Comparison of ENCODE assay signal across 24 mouse cellular contexts in the genomic region with DNA sequence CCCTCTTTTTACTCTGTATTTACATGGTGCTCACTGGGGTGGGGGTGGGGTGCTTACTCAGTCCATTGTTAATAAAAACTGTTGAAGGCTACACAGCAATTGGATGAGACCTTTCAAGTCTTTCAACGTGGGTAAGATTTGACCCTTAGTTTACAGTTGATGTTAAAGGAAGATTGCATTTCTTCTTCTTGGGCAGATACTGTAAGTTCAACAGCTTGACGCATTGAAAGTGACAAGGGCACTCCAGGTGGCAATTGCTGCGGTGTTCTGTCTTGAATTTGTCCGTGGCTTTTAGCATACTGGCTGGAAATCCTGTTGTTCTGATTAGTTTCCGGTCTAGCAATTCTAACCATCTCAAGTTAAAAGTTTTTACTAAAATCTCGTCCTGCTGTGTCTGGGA. TPM values are rescaled to one million over a fixed set of nuclear protein-coding genes. Genes with fewer than 3 reads are reported as not detected.
"Had no signal": no experiment of that assay in that cellular context is flagged by ENCODE, and none has a peak within 500 bp of the region (broad histone marks: within the 10 kb centered on the region; RNA-seq: fewer than 3 reads in every experiment).

No protein-coding gene starts in this region.

- H3K9ac ChIP-seq: liver, embryonic 14.5 days; liver, postnatal 0 days; lung, embryonic 14.5 days; midbrain, embryonic 13.5 days; neural tube, embryonic 13.5 days had no signal

- H3K9me3 ChIP-seq: midbrain, embryonic 13.5 days; neural tube, embryonic 13.5 days had no signal

- H3K27ac ChIP-seq: kidney, postnatal 0 days; layer of hippocampus, adult 2 months; liver, embryonic 14.5 days; macrophage; midbrain, embryonic 13.5 days; neural tube, embryonic 13.5 days; stomach, postnatal 0 days had no signal

- H3K36me3 ChIP-seq: midbrain, embryonic 13.5 days; neural tube, embryonic 13.5 days had no signal

- ATAC-seq: liver, postnatal 0 days; lung, postnatal 0 days; midbrain, embryonic 13.5 days; midbrain, embryonic 16.5 days had no signal

- H3K4me3 ChIP-seq: layer of hippocampus, adult 2 months; midbrain, embryonic 13.5 days; myocyte; neural tube, embryonic 13.5 days had no signal

- H3K4me2 ChIP-seq: lung, embryonic 14.5 days; midbrain, embryonic 13.5 days; neural tube, embryonic 13.5 days had no signal

- H3K27me3 ChIP-seq: midbrain, embryonic 13.5 days; neural tube, embryonic 13.5 days had no signal

- DNase-seq: kidney, adult 2 months; kidney, postnatal 25 days; layer of hippocampus, adult 9-11 months; liver, postnatal 0 days; lung, embryonic 14.5 days; right cerebral cortex, adult 18-20 months; right cerebral cortex, postnatal 14 days; right cerebral cortex, postnatal 4 days; thymus, adult 2 months; thymus, postnatal 25 days had no signal

RNA-seq across cellular contexts. Expression of a gene that starts 11.6 kb away (rescaled TPM):
- total RNA-seq: megakaryocyte, adult 5-6 weeks; monocyte, adult 5-6 weeks; neutrophil, adult 5-6 weeks had no signal
- polyA plus RNA-seq: liver, adult 2 months; macrophage; myocyte had no signal
